ENCODE assay signal across 11 mouse cellular contexts in the genomic region with DNA sequence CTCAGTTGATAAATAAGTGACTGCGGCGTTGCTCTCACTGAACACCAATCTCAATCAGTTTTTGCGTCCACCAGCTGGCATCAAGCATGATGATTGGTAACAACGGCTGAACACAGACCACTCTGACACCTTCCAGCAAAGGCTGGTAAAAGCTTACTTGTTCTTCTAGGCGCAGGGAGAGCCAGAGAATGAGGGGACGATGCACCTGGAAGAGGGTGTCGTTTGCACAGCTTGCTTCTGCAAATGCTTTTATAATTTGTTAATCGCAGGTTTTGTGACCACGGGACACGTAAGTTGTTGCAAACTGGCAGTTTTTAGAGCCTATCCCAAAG. TPM values are rescaled to one million over a fixed set of nuclear protein-coding genes. Genes with fewer than 3 reads are reported as not detected.
DNase-seq lines count a peak whose midpoint lies in the region; ATAC-seq and TF ChIP-seq lines count a peak whose summit lies in the region.
"Had no signal": no experiment of that assay in that cellular context is flagged by ENCODE, and none has a peak within 500 bp of the region (broad histone marks: within the 10 kb centered on the region; RNA-seq: fewer than 3 reads in every experiment).

No protein-coding gene starts in this region.

- H3K36me3 ChIP-seq in heart, postnatal 0 days (replicated peaks; ENCODE audit: control insufficient read depth, insufficient read depth, low read length), result no peaks in the 10 kb centered on the region
- H3K36me3 ChIP-seq in embryonic facial prominence, embryonic 13.5 days, result no peaks in the 10 kb centered on the region
- no peaks in the 10 kb centered on the region for H3K36me3 ChIP-seq in midbrain, embryonic 12.5 days

- no peaks in the 10 kb centered on the region for H3K9me3 ChIP-seq in heart, postnatal 0 days (replicated peaks; ENCODE audit: control insufficient read depth, low read length)
- no peaks in the 10 kb centered on the region for H3K9me3 ChIP-seq in embryonic facial prominence, embryonic 13.5 days
- H3K9me3 ChIP-seq in midbrain, embryonic 12.5 days, result no peaks in the 10 kb centered on the region

- no peak overlapping the region for H3K4me3 ChIP-seq in heart, postnatal 0 days (ENCODE audit: low read depth, low read length)
- H3K4me3 ChIP-seq in embryonic facial prominence, embryonic 13.5 days, result peak overlapping the region; percentile 19
- peak overlapping the region; percentile 14; the same call in 1 of the 2 replicates for H3K4me3 ChIP-seq in midbrain, embryonic 12.5 days
- no peak overlapping the region for H3K4me3 ChIP-seq in cerebellum, adult 2 months (replicated peaks; ENCODE audit: insufficient read depth, low read depth, low read length)

- TF ChIP-seq EP300 in heart, postnatal 0 days (IDR thresholded peaks at IDR 0.05; ENCODE audit: low read depth), result no peak

- no peak overlapping the region for H3K9ac ChIP-seq in heart, postnatal 0 days (replicated peaks; ENCODE audit: low read depth, low read length)
- peak overlapping the region; percentile 47; the same call in 1 of the 2 replicates for H3K9ac ChIP-seq in embryonic facial prominence, embryonic 13.5 days
- H3K9ac ChIP-seq in midbrain, embryonic 12.5 days (replicated peaks), result 0 out of 2 replicates have a peak overlapping the region, but pooled peaks have one; percentile 16

- TF ChIP-seq POLR2A in cerebellum, adult 2 months (IDR thresholded peaks at IDR 0.05; ENCODE audit: borderline replicate concordance, insufficient read depth, low read length), result no peak

- no peak overlapping the region for H3K27ac ChIP-seq in heart, postnatal 0 days (ENCODE audit: low read depth)
- no peak overlapping the region for H3K27ac ChIP-seq in embryonic facial prominence, embryonic 13.5 days
- peak overlapping the region; percentile 72 for H3K27ac ChIP-seq in midbrain, embryonic 12.5 days (replicated peaks)
- H3K27ac ChIP-seq in cerebellum, adult 2 months (ENCODE audit: insufficient read depth, low read length), result no peak overlapping the region

- no peaks in the 10 kb centered on the region for H3K27me3 ChIP-seq in heart, postnatal 0 days (ENCODE audit: control insufficient read depth, insufficient read depth, low read length)
- no peaks in the 10 kb centered on the region; the same call in none of the 2 replicates for H3K27me3 ChIP-seq in embryonic facial prominence, embryonic 13.5 days
- H3K27me3 ChIP-seq in midbrain, embryonic 12.5 days, result peaks cover 10% of the 10 kb centered on the region; the same call in 1 of the 2 replicates
- no peaks in the 10 kb centered on the region; the same call in 1 of the 2 replicates for H3K27me3 ChIP-seq in cerebellum, adult 2 months (ENCODE audit: control insufficient read depth, insufficient read depth, low read length)

- DNase-seq in heart, postnatal 0 days (ENCODE audit: low spot score), result no peak
- DNase-seq in heart, adult 9 months (ENCODE audit: low spot score in 2 of 2), result no peak
- DNase-seq in forelimb bud, embryonic 11.5 days (ENCODE audit: low read depth, low spot score), result peak; percentile 17
- no peak for DNase-seq in cerebellum, adult 2 months
- DNase-seq in T-cell, adult 2 months (ENCODE audit: low spot score), result no peak
- DNase-seq: cerebellum, adult 9-10 months; thymus, postnatal 36 days had no signal

- no peak for ATAC-seq in heart, postnatal 0 days (ENCODE audit: insufficient read depth, low read depth)
- ATAC-seq in embryonic facial prominence, embryonic 13.5 days (ENCODE audit: insufficient number of reproducible peaks, insufficient read depth, low FRiP score, low TSS enrichment, low read depth), result no peak
- ATAC-seq in midbrain, embryonic 12.5 days (ENCODE audit: low FRiP score, low read depth), result peak; percentile 57
- no peak for ATAC-seq in megakaryocyte-erythroid progenitor cell, adult 5-6 weeks (replicated peaks; ENCODE audit: low FRiP score, low TSS enrichment, poor library complexity, severe bottlenecking)

- peak overlapping the region; percentile 21; the same call in 1 of the 2 replicates for H3K4me2 ChIP-seq in heart, postnatal 0 days (ENCODE audit: low read depth, low read length)
- peak overlapping the region; percentile 49 for H3K4me2 ChIP-seq in embryonic facial prominence, embryonic 13.5 days
- peak overlapping the region; percentile 42 for H3K4me2 ChIP-seq in midbrain, embryonic 12.5 days (replicated peaks)
- H3K4me2 ChIP-seq: liver, embryonic 11.5 days had no signal

- no peaks in the 10 kb centered on the region for H3K4me1 ChIP-seq in heart, postnatal 0 days (ENCODE audit: control insufficient read depth, insufficient read depth)
- H3K4me1 ChIP-seq in embryonic facial prominence, embryonic 13.5 days, result peaks cover 15% of the 10 kb centered on the region
- H3K4me1 ChIP-seq in midbrain, embryonic 12.5 days, result peaks cover 22% of the 10 kb centered on the region
- no peaks in the 10 kb centered on the region for H3K4me1 ChIP-seq in cerebellum, adult 2 months (ENCODE audit: control insufficient read depth, insufficient read depth, low read length)

- 46% methylated on average over 10 of the region's 10 CpGs for WGBS in heart, postnatal 0 days
- 38% methylated on average over 10 of the region's 10 CpGs for WGBS in embryonic facial prominence, embryonic 13.5 days
- WGBS in midbrain, embryonic 12.5 days, result 42% methylated on average over 10 of the region's 10 CpGs
- WGBS in cerebellum, adult 2 months, result 59% methylated on average over 10 of the region's 10 CpGs

- no peak for TF ChIP-seq CTCF in heart, postnatal 0 days (IDR thresholded peaks at IDR 0.05; ENCODE audit: low read depth)
- TF ChIP-seq CTCF in cerebellum, adult 2 months (IDR thresholded peaks at IDR 0.05; ENCODE audit: borderline replicate concordance, insufficient read depth, low read depth, low read length), result no peak

RNA-seq across cellular contexts. Expression of a gene that starts 51.4 kb away (rescaled TPM):
- 6.0 and 17.8 TPM in 2 replicates for total RNA-seq in heart, postnatal 0 days (2014; rRNA removed; ENCODE audit: low replicate concordance)
- 15.7 and 16.1 TPM in 2 replicates for polyA plus RNA-seq in heart, postnatal 0 days (2015; fragmentation: Nextera tagmentation; extraction: Ambion mirVana)
- 46.1 and 49.0 TPM in 2 replicates for polyA plus RNA-seq in embryonic facial prominence, embryonic 13.5 days (2015; fragmentation: Nextera tagmentation; extraction: Ambion mirVana)
- polyA plus RNA-seq in midbrain, embryonic 12.5 days (2016; fragmentation: Nextera tagmentation; extraction: Ambion mirVana), result 39.2 and 39.9 TPM in 2 replicates
- 64.7 and 74.6 TPM in 2 replicates for polyA plus RNA-seq in cerebellum, adult 2 months (2012; rRNA removed)
- total RNA-seq in megakaryocyte-erythroid progenitor cell, adult 5-6 weeks (2014; fragmentation: Nextera tagmentation), result 34.2 and 38.1 TPM in 2 replicates
- 30.1 and 39.3 TPM in 2 replicates for total RNA-seq in megakaryocyte-erythroid progenitor cell, adult 5-6 weeks (2017)

RNA-seq across cellular contexts. Expression of a gene that starts 51.8 kb away (rescaled TPM):
- total RNA-seq in heart, postnatal 0 days (2014; rRNA removed; ENCODE audit: low replicate concordance), result 51.3 and 56.6 TPM in 2 replicates
- 43.8 and 54.8 TPM in 2 replicates for polyA plus RNA-seq in heart, postnatal 0 days (2015; fragmentation: Nextera tagmentation; extraction: Ambion mirVana)
- polyA plus RNA-seq in embryonic facial prominence, embryonic 13.5 days (2015; fragmentation: Nextera tagmentation; extraction: Ambion mirVana), result 213 and 218 TPM in 2 replicates
- 288 and 290 TPM in 2 replicates for polyA plus RNA-seq in midbrain, embryonic 12.5 days (2016; fragmentation: Nextera tagmentation; extraction: Ambion mirVana)
- 257 and 262 TPM in 2 replicates for polyA plus RNA-seq in cerebellum, adult 2 months (2012; rRNA removed)
- total RNA-seq in megakaryocyte-erythroid progenitor cell, adult 5-6 weeks (2014; fragmentation: Nextera tagmentation), result 265 and 360 TPM in 2 replicates
- total RNA-seq in megakaryocyte-erythroid progenitor cell, adult 5-6 weeks (2017), result 553 and 613 TPM in 2 replicates

Comparison
In these comparisons a context has a peak if more than half of its experiments do, and no peak if none do; other contexts are left out.
1. H3K4me3 ChIP-seq: peak in embryonic facial prominence, embryonic 13.5 days (single experiment) and midbrain, embryonic 12.5 days (single experiment); none in heart, postnatal 0 days (single experiment) and cerebellum, adult 2 months (single experiment).
2. Peak in every context shown above with its lines, with median percentiles within 50 percentile points of each other: H3K4me2 ChIP-seq.